Mouse (Mus musculus): ENCODE results near the gene AC124502.3.

The AC124502.3 gene

DNA sequence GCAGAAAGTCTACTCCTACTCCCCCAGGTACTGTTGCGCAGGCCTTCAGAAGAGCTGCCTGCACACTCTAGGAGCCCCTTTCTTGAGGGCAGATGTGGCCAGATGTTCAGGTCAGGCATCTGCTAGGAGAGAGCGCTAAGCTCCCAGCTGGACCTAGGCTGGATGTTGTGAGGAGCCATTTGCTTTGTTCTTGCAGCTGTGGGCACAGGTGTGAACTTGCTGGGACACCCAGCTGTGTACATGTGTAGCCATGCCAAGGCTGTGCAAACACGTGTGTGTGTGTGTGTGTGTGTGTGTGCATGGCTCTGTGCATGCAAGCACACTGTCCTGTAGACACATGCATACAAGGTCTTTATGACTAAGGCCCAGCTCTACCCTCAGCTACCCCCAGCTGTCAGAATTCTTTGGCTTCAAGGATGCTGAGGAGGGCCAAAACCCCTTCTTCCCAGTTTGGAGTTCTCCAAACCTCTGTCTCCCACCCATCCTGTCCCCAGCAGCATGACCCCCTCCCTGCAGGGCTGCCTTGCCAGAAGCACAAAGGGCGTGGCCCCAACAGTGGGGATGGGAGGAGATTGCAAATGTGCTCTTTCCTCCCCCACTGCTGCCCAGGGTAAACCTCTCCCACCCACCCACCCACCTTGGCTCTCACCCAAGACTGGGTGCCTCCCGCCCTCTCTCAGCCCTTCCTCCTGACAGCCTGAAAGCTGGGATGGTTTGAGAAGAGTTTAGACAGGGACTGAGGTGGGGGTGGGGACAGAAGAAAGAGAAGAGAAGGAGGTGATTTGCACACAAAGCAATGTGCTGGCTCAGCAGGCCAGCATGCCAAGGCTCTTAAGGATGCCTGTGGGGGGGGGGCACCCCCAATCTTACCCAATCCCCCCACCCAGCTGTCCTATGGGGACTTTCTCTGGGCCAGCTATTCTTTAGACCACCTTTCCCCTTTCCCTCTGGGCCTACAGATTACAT is 22.0 kb downstream of the AC124502.3 start:
- no peak for DNase-seq

DNA sequence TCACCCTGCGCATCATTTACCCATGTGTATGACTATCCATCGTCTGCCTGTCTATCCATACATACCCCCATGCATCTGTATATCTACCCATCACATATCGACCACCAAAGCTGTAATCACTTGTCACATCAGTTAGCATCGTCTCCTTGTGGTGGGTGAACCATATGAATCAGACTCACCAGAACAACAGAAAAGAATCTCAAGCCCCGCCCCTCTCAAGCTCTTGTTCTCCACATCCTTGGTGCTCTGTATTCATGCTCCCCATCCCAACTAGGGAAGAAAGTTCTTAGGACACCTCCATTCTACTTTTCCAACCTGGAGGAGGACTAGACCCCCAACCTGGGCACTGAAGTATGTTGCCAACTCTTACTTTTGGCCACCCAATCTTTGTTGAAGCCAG is 23.4 kb downstream of the AC124502.3 start:
- DNase-seq = no peak

GRCm38 (mm10) chr19:5062446-5062845 is 23.8 kb downstream of the AC124502.3 start:
- no peak for DNase-seq

GRCm38 (mm10) chr19:5065104-5065503 is 26.4 kb downstream of the AC124502.3 start:
- DNase-seq = no peak

DNA sequence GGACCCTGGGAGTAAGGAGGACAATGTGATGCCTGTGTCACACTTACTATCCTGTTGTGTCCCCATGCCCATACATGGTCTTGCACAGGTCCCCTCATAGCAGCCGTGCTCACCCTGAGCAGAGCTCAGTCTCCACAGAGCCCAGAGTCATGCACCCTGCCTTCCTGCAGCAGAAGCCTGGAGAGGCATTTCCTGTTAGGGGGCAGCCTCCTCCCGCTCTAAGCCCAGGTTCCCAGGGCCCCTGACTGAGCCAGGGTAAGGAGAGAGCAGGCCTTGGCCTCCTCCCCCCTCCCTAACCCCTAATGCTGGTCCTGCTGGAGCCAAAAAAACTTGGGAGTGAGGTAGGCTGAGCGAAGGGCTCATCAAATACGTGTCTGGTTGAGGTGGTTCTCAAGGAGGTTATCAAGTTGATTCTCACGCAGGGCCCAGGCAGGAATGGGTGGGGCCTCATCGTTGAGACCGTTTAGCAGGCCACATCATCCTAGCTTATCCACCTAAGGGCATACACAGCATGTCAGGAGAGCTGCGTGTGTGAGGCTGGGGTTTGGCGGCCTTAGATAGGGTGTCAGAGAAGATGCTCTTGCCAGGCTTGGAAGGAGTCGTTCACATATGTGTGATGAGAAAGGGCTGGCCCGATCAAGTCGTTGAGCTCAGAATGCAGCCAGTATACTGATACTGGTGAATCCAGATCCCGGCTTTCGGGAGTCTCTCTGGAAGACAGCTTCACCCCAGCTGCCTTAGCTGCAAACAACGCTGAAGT is 28.5 kb downstream of the AC124502.3 start:
- no peak for DNase-seq

DNA sequence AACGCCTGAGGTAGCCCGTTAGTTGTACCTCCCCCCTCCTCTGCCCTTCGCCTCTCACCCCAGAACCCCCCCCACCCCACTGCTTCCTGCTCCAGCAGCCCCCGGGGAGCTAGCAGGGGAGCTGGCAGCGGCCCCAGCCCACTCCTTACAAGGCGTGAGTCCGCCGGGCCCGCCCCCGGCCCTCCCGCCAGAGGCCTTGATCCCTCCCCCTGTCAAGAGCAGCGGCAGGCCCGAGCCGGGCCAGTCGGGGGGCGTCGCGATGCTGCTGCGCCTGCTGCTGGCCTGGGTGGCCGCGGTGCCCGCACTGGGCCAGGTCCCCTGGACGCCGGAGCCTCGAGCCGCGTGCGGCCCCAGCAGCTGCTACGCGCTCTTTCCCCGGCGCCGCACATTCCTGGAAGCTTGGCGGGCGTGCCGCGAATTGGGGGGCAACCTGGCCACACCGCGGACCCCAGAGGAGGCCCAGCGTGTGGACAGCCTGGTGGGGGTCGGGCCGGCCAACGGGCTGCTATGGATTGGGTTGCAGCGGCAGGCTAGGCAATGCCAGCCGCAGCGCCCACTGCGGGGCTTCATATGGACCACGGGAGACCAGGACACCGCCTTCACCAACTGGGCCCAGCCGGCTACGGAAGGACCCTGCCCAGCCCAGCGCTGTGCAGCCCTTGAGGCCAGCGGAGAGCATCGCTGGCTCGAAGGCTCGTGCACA is 29.3 kb downstream of the AC124502.3 start, which contains the start of gene Cd248:
Gene Cd248, plus strand, starts transcription at position 212 of the 703 bp plus-strand sequence.
- no peak for DNase-seq

DNA sequence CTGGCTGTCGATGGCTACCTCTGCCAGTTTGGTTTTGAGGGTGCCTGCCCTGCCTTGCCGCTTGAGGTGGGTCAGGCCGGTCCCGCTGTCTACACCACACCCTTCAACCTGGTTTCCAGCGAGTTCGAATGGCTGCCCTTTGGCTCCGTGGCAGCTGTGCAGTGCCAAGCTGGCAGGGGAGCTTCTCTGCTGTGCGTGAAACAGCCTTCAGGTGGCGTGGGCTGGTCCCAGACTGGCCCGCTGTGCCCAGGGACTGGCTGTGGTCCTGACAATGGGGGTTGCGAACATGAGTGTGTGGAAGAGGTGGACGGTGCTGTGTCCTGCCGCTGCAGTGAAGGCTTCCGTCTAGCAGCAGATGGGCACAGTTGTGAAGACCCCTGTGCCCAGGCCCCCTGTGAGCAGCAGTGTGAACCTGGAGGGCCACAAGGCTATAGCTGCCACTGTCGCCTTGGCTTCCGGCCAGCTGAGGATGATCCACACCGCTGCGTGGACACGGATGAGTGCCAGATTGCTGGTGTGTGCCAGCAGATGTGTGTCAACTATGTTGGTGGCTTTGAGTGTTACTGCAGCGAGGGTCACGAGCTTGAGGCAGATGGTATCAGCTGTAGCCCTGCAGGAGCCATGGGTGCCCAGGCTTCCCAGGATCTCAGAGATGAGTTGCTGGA is 30.0 kb downstream of the AC124502.3 start:
- no peak for DNase-seq

GRCm38 (mm10) chr19:5069486-5069885 is 30.8 kb downstream of the AC124502.3 start:
- DNase-seq = no peak

DNA sequence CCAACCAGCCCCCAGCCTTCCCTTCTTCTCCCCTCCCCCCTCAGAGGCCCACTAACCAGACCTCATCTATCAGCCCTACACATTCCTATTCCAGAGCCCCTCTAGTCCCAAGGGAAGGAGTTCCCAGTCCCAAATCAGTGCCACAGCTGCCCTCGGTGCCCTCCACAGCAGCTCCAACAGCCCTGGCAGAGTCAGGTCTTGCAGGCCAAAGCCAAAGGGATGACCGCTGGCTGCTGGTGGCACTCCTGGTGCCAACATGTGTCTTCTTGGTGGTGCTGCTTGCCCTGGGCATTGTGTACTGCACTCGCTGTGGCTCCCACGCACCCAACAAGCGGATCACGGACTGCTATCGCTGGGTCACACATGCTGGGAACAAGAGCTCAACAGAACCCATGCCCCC is 31.3 kb downstream of the AC124502.3 start:
- no peak for DNase-seq

DNA sequence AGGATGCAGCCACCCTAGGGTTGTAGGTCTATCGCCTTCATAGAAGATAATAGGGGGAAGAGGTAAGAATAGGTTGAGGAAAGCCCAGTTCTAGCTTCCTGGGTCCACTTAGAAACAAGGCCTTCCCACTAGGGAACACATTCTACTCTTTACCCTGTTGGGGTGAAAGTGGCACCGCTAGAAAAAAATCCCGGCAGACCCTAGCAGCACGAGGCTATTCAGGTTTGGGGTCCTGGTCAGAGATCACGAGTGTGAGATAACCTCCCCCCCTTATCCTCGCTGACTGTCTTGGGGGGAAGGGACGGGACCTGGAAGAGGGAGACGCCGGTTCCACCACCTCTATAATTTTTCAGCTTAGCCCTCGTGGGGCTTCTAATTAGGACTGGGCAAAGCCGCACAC is 32.4 kb downstream of the AC124502.3 start:
- no peak for DNase-seq

- peak; percentile 41 for DNase-seq
These were observed 33.1 kb downstream of the AC124502.3 start for GRCm38 (mm10) chr19:5071545-5072369.

- DNase-seq = no peak
These were observed 33.8 kb downstream of the AC124502.3 start for GRCm38 (mm10) chr19:5072389-5073019.

DNA sequence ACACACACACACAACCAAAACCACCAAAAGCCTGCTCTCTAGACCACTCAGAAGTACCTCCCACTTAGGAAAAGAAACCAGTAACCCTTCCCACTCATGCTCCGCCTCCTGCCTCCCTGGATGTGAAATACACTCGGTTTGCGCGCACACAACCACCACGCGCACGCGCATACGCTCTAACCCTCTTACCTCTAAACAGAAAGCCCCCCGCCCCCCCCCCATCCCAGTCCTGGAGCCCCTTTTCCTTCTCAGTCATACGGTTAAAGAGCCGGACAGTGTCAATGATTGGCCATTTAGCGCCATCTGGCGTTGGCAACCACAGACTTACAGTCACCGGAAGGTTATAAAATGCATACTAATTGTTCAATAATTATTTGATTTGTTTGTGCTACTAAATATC is 34.3 kb downstream of the AC124502.3 start:
- DNase-seq = peak; percentile 71

- no peak for DNase-seq
These were observed 34.8 kb downstream of the AC124502.3 start for GRCm38 (mm10) chr19:5073518-5073917.

DNA sequence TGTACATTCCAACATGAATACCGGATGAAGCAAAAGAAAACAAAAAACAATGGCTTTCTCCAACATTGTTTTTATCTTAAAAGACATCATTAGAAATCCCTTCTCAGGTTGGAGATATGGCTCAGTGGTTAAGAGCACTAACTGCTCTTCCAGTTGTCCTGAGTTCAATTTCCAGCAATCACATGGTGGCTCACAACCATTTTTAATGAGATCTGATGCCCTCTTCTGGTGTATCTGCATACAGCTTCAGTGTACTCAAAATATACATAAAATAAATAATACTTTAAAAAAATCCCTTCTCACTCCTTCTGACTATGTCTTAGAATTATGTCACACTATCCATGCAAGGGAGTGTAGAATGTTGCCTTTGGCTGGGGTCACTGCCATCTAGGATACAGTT is 40.6 kb downstream of the AC124502.3 start:
- DNase-seq = no peak

DNA sequence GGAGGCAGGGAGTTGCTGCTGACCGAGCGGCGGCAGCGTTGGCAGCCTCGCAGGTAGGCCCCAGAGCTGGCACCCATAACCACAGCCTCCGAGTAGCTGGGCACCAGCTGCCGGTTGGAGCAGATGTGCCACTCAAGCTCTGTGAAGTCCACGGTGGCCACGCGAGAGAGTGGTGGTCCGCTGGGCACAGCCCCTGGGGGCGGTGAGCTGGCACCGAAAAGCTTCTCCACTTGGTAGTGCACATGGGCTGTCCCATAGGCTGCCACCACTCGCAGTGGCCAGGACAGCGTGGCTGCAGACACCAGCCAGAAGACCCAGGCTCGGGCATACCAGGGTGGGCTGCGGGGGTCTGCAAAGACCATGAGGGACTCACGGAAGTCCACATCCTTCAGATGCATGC is 43.3 kb downstream of the AC124502.3 start:
- DNase-seq = no peak

- no peak for DNase-seq
These were observed 43.9 kb downstream of the AC124502.3 start for GRCm38 (mm10) chr19:5082596-5082995.

DNA sequence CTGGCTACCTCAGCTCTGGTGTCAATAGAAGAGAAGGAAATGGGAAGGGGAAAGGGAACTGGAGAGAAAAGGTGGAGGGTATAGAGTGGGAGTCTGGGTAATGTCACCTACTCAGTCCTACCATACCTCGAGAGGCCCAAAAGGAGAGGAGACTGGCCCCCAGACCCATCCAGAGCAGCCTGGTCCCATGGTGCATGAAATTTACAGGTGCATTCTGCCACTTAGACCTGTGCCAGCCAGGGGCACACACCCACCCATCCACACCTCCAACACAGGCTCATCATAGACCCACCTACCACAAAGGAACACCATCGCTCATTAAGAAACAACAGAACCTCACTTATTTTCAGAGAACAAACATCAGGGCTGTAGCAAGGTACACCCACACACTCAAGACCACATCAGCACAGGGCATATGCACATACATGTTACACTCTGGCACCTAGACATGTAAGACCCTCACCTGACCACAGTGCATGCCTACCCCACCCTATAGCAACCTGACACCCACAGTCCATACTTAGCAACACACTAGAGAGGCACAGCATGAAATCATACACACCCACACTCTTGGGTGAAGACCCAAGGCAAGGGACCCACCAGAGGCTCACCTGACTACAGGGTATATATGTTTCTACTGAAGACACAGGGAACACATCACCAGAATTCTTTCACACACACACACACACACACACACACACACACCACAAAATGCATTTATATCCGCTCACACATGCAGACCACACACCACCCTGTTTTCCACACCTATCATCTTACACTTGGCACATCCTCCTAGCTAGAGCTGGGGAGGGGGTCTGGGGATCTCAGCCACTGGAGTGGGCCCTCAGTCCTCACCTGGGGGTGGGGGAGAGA is 45.5 kb downstream of the AC124502.3 start:
- DNase-seq = no peak

GRCm38 (mm10) chr19:5084834-5085144 is 46.1 kb downstream of the AC124502.3 start:
- no peak for DNase-seq

DNA sequence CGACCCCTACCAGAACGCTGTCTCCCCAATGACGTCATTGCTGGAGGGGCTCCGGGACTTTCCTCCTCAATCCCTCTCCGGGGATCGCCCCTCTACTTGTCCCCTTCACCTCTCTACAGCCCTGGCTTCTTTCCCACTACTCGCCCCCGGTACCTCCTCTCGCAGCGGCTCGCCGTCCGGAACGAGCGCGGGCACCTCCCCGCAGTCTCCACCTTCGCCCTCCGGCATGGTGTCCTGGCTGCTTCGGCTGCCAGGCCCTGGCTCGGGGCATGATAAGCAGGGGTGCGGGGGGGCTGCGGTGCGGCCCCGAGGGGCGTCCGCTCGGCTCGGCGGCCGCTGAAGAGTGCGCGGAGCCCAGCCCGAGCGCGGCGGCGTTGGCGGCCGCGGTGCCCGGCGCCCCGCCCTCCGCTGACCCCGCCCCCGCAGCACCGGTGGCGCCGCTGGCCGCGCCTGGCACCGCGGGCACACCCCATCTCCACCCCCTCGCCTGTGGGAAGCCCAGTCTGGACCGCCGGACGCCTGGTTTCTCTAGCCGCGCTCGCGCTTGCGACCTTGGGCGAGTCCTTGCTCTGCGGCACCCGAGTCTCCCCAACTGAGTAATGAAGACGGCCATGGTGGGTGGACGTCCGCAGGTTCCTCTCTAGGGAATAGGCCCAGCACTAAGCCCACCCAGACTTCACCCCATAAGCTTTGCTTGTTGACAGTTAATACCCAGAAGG is 46.6 kb downstream of the AC124502.3 start, which contains the start of gene Tmem151a:
Gene Tmem151a, minus strand, starts transcription at position 387 of the 719 bp plus-strand sequence.
- no peak for DNase-seq

Data from thymus, postnatal 4 days (tissue).